Mouse (Mus musculus) lung, adult 2 months (tissue): ENCODE measurements around the gene Asb13. TPM values are rescaled to one million over a fixed set of nuclear protein-coding genes. Genes with fewer than 3 reads are reported as not detected.

Experiments
- DNase-seq: peaks from one replicate; pipeline ENCODE4 v3.0.0; 2022
- H3K4me1 ChIP-seq: fragments of 200-500 bp; 2 replicates; pipeline ENCODE4 v1.6.1; 2011; ENCODE audit warnings: low read length; ENCODE audit not compliant: control insufficient read depth, insufficient read depth
- H3K4me3 ChIP-seq: fragments of 200-500 bp; replicated peaks from 2 replicates; pipeline ENCODE3; 2011; ENCODE audit warnings: low read depth, mild to moderate bottlenecking, control low read depth, low read length; ENCODE audit errors: extremely low read depth
- CTCF ChIP-seq: fragments of 200-500 bp; IDR thresholded peaks from 2 replicates; pipeline ENCODE4 v1.5.1; 2011; ENCODE audit warnings: mild to moderate bottlenecking, low read length, control low read depth; ENCODE audit not compliant: insufficient read depth
- POLR2A ChIP-seq: fragments of 200-500 bp; IDR thresholded peaks from 2 replicates; pipeline ENCODE4 v1.6.1; 2011; ENCODE audit warnings: low read depth, mild to moderate bottlenecking, control low read depth, low read length, borderline replicate concordance; ENCODE audit errors: extremely low read depth
- WGBS: fragments of 180-500 bp; shearing (Covaris S2); methylation state at CpG from one replicate; pipeline ENCODE4 v1.1.7; 2018; 5-methylcytosine and 5-hydroxymethylcytosine counted together
- polyA plus RNA-seq: library from polyadenylated mRNA; depleted of rRNA; stranded (reverse); fragments of >200 nt; gene quantifications from 2 replicates; pipeline ENCODE4 v1.2.3, GENCODE M21; 2012; rRNA removed

Gene Asb13
- polyA plus RNA-seq, 1 experiment: 21.6 TPM

- H3K4me3 ChIP-seq: no peak overlapping the region
- DNase-seq: no peak
- WGBS: 65% methylated on average over 4 of the region's 4 CpGs
- TF ChIP-seq POLR2A (no peak), CTCF (no peak)
- H3K4me1 ChIP-seq: no peaks in the 10 kb centered on the region
Observed at GRCm38 (mm10) chr13:3673622-3674021, 39.8 kb downstream of the Asb13 start.

GRCm38 (mm10) chr13:3675855-3676254 lies 42.0 kb downstream of the Asb13 start:
- TF ChIP-seq CTCF: no peak
- no peak for TF ChIP-seq POLR2A
- no peak for DNase-seq

GRCm38 (mm10) chr13:3679098-3679497 lies 45.3 kb downstream of the Asb13 start:
- no peak for DNase-seq
- no peak for TF ChIP-seq CTCF
- TF ChIP-seq POLR2A: no peak
- Histone ChIP-seq H3K4me1 (no peaks in the 10 kb centered on the region), H3K4me3 (no peak overlapping the region)
- WGBS: 65% methylated on average over 4 of the region's 4 CpGs

More at GRCm38 (mm10) chr13:3675855-3676254, 42.0 kb downstream of the Asb13 start:
- WGBS: 73% methylated on average over 4 of the region's 4 CpGs
- Histone ChIP-seq H3K4me3 (no peak overlapping the region), H3K4me1 (no peaks in the 10 kb centered on the region)

- WGBS: 55% methylated on average over 1 of the region's 1 CpGs
- Histone ChIP-seq H3K4me3 (no peak overlapping the region), H3K4me1 (no peaks in the 10 kb centered on the region)
- no peak for DNase-seq
- TF ChIP-seq POLR2A (no peak), CTCF (no peak)
Observed at GRCm38 (mm10) chr13:3686306-3686705, 52.5 kb downstream of the Asb13 start.

- TF ChIP-seq POLR2A (no peak), CTCF (no peak)
- peak; percentile 27 for DNase-seq
- 14% methylated on average over 11 of the region's 11 CpGs for WGBS
- H3K4me3 ChIP-seq: no peak overlapping the region
- no peaks in the 10 kb centered on the region for H3K4me1 ChIP-seq
Observed at GRCm38 (mm10) chr13:3694599-3695343, 60.9 kb downstream of the Asb13 start.

- no peak overlapping the region for H3K4me3 ChIP-seq
- no peak for TF ChIP-seq POLR2A
- no peak for TF ChIP-seq CTCF
- H3K4me1 ChIP-seq: no peaks in the 10 kb centered on the region
- WGBS: 71% methylated on average over 8 of the region's 8 CpGs
- no peak for DNase-seq
Observed at GRCm38 (mm10) chr13:3696977-3697735, 63.3 kb downstream of the Asb13 start.

GRCm38 (mm10) chr13:3700752-3701151 lies 66.9 kb downstream of the Asb13 start:
- Histone ChIP-seq H3K4me3 (no peak overlapping the region), H3K4me1 (no peaks in the 10 kb centered on the region)
- TF ChIP-seq POLR2A (no peak), CTCF (no peak)
- WGBS: 49% methylated on average over 4 of the region's 4 CpGs
- DNase-seq: no peak

Other genes starting within 250 kb of the Asb13 start
- 119 and 134 TPM in 2 replicates for gene Gdi2, start 96.0 kb upstream of the Asb13 start, polyA plus RNA-seq
- 2.3 and 4.3 TPM in 2 replicates for gene Fam208b, start 22.9 kb upstream of the Asb13 start, polyA plus RNA-seq
- gene Calml3, start 170.3 kb downstream of the Asb13 start, polyA plus RNA-seq: 3.6 and 81.6 TPM in 2 replicates
- 56.0 TPM in 1 of 2 replicates, not detected in the other for gene Calm4, start 203.7 kb downstream of the Asb13 start, polyA plus RNA-seq
- not detected in 2 replicates for gene Calm5, start 220.1 kb downstream of the Asb13 start, polyA plus RNA-seq